Mouse (Mus musculus) kidney, embryonic 16.5 days (tissue): ENCODE measurements around the gene Setd6. TPM values are rescaled to one million over a fixed set of nuclear protein-coding genes. Genes with fewer than 3 reads are reported as not detected.

Experiments used
- ATAC-seq: fragments of 200-750 bp; cut with Nextera tagmentation; 2 replicates; pipeline ENCODE4 v1.8.0; 2017; ENCODE audit warnings: moderate TSS enrichment; ENCODE audit not compliant: low FRiP score, low TSS enrichment
- H3K27ac ChIP-seq: fragments of 300-500 bp; sonication (generic); 2 replicates; pipeline ENCODE4 v1.5.1; 2014; ENCODE audit warnings: low read length
- H3K27me3 ChIP-seq: fragments of 300-500 bp; sonication (generic); 2 replicates; pipeline ENCODE4 v1.6.1; 2014; ENCODE audit warnings: low read length, control low read depth, mixed read lengths; ENCODE audit not compliant: insufficient read depth
- H3K36me3 ChIP-seq: fragments of 300-500 bp; sonication (generic); 2 replicates; pipeline ENCODE4 v1.6.1; 2014; ENCODE audit warnings: low read length, control low read depth, mixed read lengths; ENCODE audit not compliant: insufficient read depth
- H3K4me1 ChIP-seq: fragments of 300-500 bp; sonication (generic); 2 replicates; pipeline ENCODE4 v1.6.1; 2014; ENCODE audit warnings: low read length, control low read depth, mixed read lengths; ENCODE audit not compliant: insufficient read depth
- H3K4me2 ChIP-seq: fragments of 300-500 bp; sonication (generic); replicated peaks from 2 replicates; pipeline ENCODE4 v1.6.1; 2014; ENCODE audit warnings: low read depth, low read length
- H3K4me3 ChIP-seq: fragments of 300-500 bp; sonication (generic); 2 replicates; pipeline ENCODE4 v1.5.1; 2014; ENCODE audit warnings: mild to moderate bottlenecking, low read length
- H3K9ac ChIP-seq: fragments of 300-500 bp; sonication (generic); replicated peaks from 2 replicates; pipeline ENCODE4 v1.6.1; 2014; ENCODE audit warnings: low read length
- H3K9me3 ChIP-seq: fragments of 300-500 bp; sonication (generic); 2 replicates; pipeline ENCODE4 v1.6.1; 2016; ENCODE audit warnings: low read length, control low read depth
- WGBS: fragments of 180-500 bp; shearing (Covaris S2); extraction: QIAGEN DNeasy Blood & Tissue Kit; methylation state at CpG from one replicate; pipeline ENCODE4 v1.1.7; 2014; 5-methylcytosine and 5-hydroxymethylcytosine counted together
- polyA plus RNA-seq: library from polyadenylated mRNA; unstranded; fragments of >200 nt; fragmentation: Nextera tagmentation; extraction: Ambion mirVana; gene quantifications from 2 replicates; pipeline ENCODE4 v1.2.1, GENCODE M21; 2015

Setd6 gene
- 21.3 and 22.7 TPM in 2 replicates for polyA plus RNA-seq

DNA sequence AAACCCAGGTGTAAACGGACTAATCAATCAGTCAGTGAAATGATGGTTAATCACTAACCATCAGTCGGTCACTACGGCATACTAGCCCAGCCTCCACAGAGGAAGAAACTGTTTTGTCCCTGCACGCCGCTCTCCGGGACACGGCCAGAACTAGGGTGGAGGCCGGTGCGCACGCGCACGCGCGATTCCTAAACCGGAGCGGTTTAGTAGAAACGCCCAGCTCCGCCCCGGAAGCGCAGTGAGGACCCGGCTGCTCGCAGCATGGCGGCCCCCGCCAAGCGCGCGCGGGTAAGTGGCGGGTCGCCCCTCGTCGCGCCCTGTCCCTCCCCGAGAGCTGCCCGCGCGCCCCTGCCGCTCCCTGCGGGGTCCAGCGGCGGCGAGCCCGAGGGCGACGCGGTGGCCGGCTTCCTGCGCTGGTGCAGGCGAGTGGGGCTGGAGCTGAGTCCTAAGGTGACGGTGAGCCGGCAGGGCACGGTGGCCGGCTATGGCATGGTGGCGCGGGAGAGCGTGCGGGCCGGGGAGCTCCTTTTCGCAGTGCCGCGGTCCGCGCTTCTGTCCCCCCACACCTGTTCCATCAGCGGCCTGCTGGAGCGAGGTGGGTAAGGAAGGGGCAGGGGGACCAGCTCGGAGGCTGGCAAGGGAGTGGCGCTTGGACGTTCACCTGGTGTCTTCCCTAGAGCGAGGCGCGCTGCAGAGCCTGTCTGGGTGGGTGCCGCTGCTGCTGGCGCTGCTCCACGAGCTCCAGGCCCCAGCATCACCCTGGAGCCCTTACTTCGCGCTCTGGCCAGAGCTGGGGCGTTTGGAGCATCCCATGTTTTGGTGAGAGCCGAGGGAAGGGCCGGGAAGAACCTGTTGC, at the start of gene Setd6:
Gene Setd6 (plus strand): TSS at position 206 of the 856 bp plus-strand sequence.
- Histone ChIP-seq H3K36me3 (peaks cover 30% of the 10 kb centered on the region), H3K27me3 (no peaks in the 10 kb centered on the region), H3K4me2 (peak within 1 kb of the TSS; percentile 79), H3K9me3 (no peaks in the 10 kb centered on the region), H3K9ac (peak within 1 kb of the TSS; percentile 87), H3K27ac (peak within 1 kb of the TSS; percentile 82), H3K4me1 (peaks cover 15% of the 10 kb centered on the region), H3K4me3 (peak within 1 kb of the TSS; percentile 92)
- under 1% methylated on average over 79 of the region's 79 CpGs for WGBS
- ATAC-seq: peak; percentile 92

GRCm38 (mm10) chr8:95668163-95668958, 47.3 kb upstream of the Setd6 start:
- no peaks in the 10 kb centered on the region; the same call in 1 of the 2 replicates for H3K27me3 ChIP-seq
- no peak overlapping the region for H3K4me3 ChIP-seq
- no peak overlapping the region for H3K9ac ChIP-seq
- H3K4me2 ChIP-seq: no peak overlapping the region
- H3K9me3 ChIP-seq: no peaks in the 10 kb centered on the region
- no peaks in the 10 kb centered on the region; the same call in 1 of the 2 replicates for H3K4me1 ChIP-seq
- H3K36me3 ChIP-seq: no peaks in the 10 kb centered on the region
- ATAC-seq: no peak
- WGBS: 56% methylated on average over 8 of the region's 8 CpGs
- no peak overlapping the region for H3K27ac ChIP-seq

GRCm38 (mm10) chr8:95669967-95670366, 45.7 kb upstream of the Setd6 start:
- Histone ChIP-seq H3K9me3 (no peaks in the 10 kb centered on the region), H3K9ac (no peak overlapping the region), H3K4me2 (no peak overlapping the region), H3K4me1 (no peaks in the 10 kb centered on the region; the same call in 1 of the 2 replicates), H3K4me3 (no peak overlapping the region), H3K36me3 (no peaks in the 10 kb centered on the region), H3K27me3 (peaks cover 8% of the 10 kb centered on the region), H3K27ac (no peak overlapping the region)
- WGBS: 84% methylated on average over 2 of the region's 2 CpGs
- no peak for ATAC-seq

- Histone ChIP-seq H3K36me3 (no peaks in the 10 kb centered on the region), H3K4me1 (no peaks in the 10 kb centered on the region; the same call in 1 of the 2 replicates), H3K9ac (no peak overlapping the region), H3K9me3 (no peaks in the 10 kb centered on the region), H3K4me3 (no peak overlapping the region), H3K27ac (no peak overlapping the region), H3K27me3 (peaks cover 23% of the 10 kb centered on the region), H3K4me2 (no peak overlapping the region)
- ATAC-seq: no peak
- 80% methylated on average over 6 of the region's 6 CpGs for WGBS
Observed at GRCm38 (mm10) chr8:95671861-95672260, 43.8 kb upstream of the Setd6 start.

DNA sequence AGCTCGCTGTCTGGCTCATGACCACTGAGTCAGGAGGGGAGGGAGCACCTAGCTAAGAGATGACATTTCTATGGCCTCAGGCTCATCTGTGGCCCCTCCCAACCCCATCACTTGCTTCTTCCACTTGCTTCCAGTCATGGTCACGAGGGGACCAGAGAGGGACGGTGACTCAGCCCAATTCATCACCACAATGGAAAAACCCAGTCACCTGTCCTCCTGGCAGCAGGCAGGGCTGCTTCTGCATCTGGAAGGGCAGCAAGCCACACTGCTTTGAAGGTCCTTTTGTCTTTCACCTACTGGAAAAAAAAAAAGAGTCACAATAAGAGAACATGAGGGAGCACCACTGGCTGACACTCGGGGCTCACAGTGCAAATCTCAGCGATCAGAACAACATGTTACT, 42.9 kb upstream of the Setd6 start:
- Histone ChIP-seq H3K4me1 (peaks cover 8% of the 10 kb centered on the region), H3K4me2 (no peak overlapping the region), H3K9me3 (no peaks in the 10 kb centered on the region), H3K36me3 (no peaks in the 10 kb centered on the region), H3K4me3 (no peak overlapping the region), H3K27me3 (peaks cover 33% of the 10 kb centered on the region), H3K27ac (no peak overlapping the region), H3K9ac (no peak overlapping the region)
- ATAC-seq: no peak
- WGBS: 73% methylated on average over 5 of the region's 5 CpGs

GRCm38 (mm10) chr8:95676631-95677030, 39.0 kb upstream of the Setd6 start, which contains the start of gene Ndrg4:
Gene Ndrg4 (plus strand): TSS chr8:95676980.
- peak within 1 kb of the TSS; percentile 98 for H3K4me2 ChIP-seq
- peak within 1 kb of the TSS; percentile 60 for H3K4me3 ChIP-seq
- 24% methylated on average over 9 of the region's 9 CpGs for WGBS
- H3K4me1 ChIP-seq: peaks cover 15% of the 10 kb centered on the region
- H3K9ac ChIP-seq: peak within 1 kb of the TSS; percentile 55
- ATAC-seq: no peak
- H3K27ac ChIP-seq: no peak within 1 kb of the TSS
- peaks cover 62% of the 10 kb centered on the region for H3K27me3 ChIP-seq
- no peaks in the 10 kb centered on the region for H3K36me3 ChIP-seq
- no peaks in the 10 kb centered on the region for H3K9me3 ChIP-seq

GRCm38 (mm10) chr8:95677591-95678023, 38.1 kb upstream of the Setd6 start:
- H3K9ac ChIP-seq: peak overlapping the region; percentile 55
- peak; percentile 43; the same call in 1 of the 2 replicates for ATAC-seq
- peaks cover 62% of the 10 kb centered on the region for H3K27me3 ChIP-seq

GRCm38 (mm10) chr8:95678024-95678611, 37.6 kb upstream of the Setd6 start:
- peak overlapping the region; percentile 98 for H3K4me2 ChIP-seq
- peak overlapping the region; percentile 60 for H3K4me3 ChIP-seq
- H3K27me3 ChIP-seq: peaks cover 62% of the 10 kb centered on the region
- peak; percentile 18; the same call in 1 of the 2 replicates for ATAC-seq
- WGBS: under 1% methylated on average over 43 of the region's 70 CpGs
- H3K4me1 ChIP-seq: peaks cover 15% of the 10 kb centered on the region
- no peaks in the 10 kb centered on the region for H3K36me3 ChIP-seq
- H3K9ac ChIP-seq: peak overlapping the region; percentile 55
- H3K9me3 ChIP-seq: no peaks in the 10 kb centered on the region
- H3K27ac ChIP-seq: no peak overlapping the region

More at GRCm38 (mm10) chr8:95677591-95678023, 38.1 kb upstream of the Setd6 start:
- WGBS: 0% methylated on average over 9 of the region's 48 CpGs
- no peaks in the 10 kb centered on the region for H3K9me3 ChIP-seq
- H3K36me3 ChIP-seq: no peaks in the 10 kb centered on the region
- H3K4me3 ChIP-seq: peak overlapping the region; percentile 60
- H3K4me2 ChIP-seq: peak overlapping the region; percentile 98
- peaks cover 15% of the 10 kb centered on the region for H3K4me1 ChIP-seq
- H3K27ac ChIP-seq: no peak overlapping the region

DNA sequence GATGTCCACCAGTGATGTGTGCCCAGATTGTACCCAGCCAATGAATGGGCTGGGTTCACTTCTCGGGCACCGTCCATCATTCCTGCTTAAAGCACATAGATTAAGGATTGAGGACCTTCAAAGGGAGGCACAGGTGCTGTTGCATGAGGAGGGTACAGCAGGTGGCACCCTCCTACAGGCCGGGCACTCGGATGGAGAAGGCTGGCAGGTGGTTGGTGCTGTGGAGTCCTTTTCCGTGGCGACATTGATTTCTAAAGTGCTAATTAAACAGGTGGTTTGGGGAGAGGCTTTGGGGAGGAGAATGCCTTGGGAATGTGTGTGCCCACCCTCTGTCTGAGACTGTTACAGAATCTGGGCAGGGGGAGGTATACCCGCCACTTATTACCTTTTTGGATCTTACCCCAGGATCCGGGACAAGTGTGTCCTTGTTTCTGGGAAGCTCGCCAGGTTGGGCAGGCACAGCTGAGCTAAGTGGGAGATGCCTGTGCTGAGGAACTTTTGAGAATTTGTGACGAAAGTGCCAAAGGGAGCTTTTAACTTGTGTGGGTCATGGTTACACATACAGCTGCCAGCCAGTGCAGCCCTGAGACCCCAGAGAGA, 27.5 kb upstream of the Setd6 start:
- Histone ChIP-seq H3K36me3 (no peaks in the 10 kb centered on the region), H3K4me3 (no peak overlapping the region), H3K4me1 (no peaks in the 10 kb centered on the region), H3K9me3 (no peaks in the 10 kb centered on the region), H3K27ac (no peak overlapping the region), H3K4me2 (no peak overlapping the region), H3K27me3 (no peaks in the 10 kb centered on the region), H3K9ac (no peak overlapping the region)
- no peak for ATAC-seq
- 78% methylated on average over 10 of the region's 10 CpGs for WGBS
